Mouse (Mus musculus) heart, adult 2 months (tissue): Measurements from ENCODE around the gene Bcdin3d. TPM values are rescaled to one million over a fixed set of nuclear protein-coding genes. Genes with fewer than 3 reads are reported as not detected.

Experiments used
- DNase-seq, 2 experiments: peaks; one replicate each; pipeline ENCODE4 v3.0.0; 2021
- H3K27ac ChIP-seq: fragments of 200-600 bp; 2 replicates; pipeline ENCODE4 v1.8.1; 2022
- H3K27me3 ChIP-seq: fragments of 200-500 bp; 2 replicates; pipeline ENCODE4 v1.6.1; 2012; ENCODE audit warnings: mild to moderate bottlenecking, low read length, inconsistent platforms, mixed read lengths; ENCODE audit not compliant: control insufficient read depth, insufficient read depth
- H3K36me3 ChIP-seq: fragments of 200-500 bp; 2 replicates; pipeline ENCODE4 v1.6.1; 2012; ENCODE audit warnings: low read length, inconsistent platforms; ENCODE audit not compliant: control insufficient read depth, insufficient read depth
- H3K4me1 ChIP-seq: fragments of 200-500 bp; 2 replicates; pipeline ENCODE4 v1.6.1; 2011; ENCODE audit warnings: low read length; ENCODE audit not compliant: control insufficient read depth, insufficient read depth
- H3K4me3 ChIP-seq: fragments of 200-600 bp; 2 replicates; pipeline ENCODE4 v1.8.1; 2022
- H3K79me2 ChIP-seq: fragments of 200-500 bp; replicated peaks from 2 replicates; pipeline ENCODE4 v1.6.1; 2012; ENCODE audit warnings: mild to moderate bottlenecking, inconsistent platforms, low read length, moderate library complexity, mixed read lengths; ENCODE audit not compliant: control insufficient read depth, insufficient read depth
- H3K9ac ChIP-seq: fragments of 200-500 bp; 2 replicates; pipeline ENCODE4 v1.6.1; 2012; ENCODE audit warnings: low read depth, mild to moderate bottlenecking, control low read depth, inconsistent platforms, low read length, mixed read lengths
- CTCF ChIP-seq: fragments of 200-600 bp; IDR thresholded peaks from 2 replicates; pipeline ENCODE4 v1.8.1; 2022; ENCODE audit warnings: antibody characterized with exemption, mild to moderate bottlenecking, moderate library complexity
- EP300 ChIP-seq: fragments of 200-500 bp; IDR thresholded peaks from 2 replicates; pipeline ENCODE4 v1.6.1; 2011; ENCODE audit warnings: low read depth, low read length, control low read depth; ENCODE audit not compliant: insufficient read depth
- POLR2A ChIP-seq: fragments of 200-500 bp; IDR thresholded peaks from 2 replicates; pipeline ENCODE4 v1.6.1; 2011; ENCODE audit warnings: mild to moderate bottlenecking, low read depth, low read length, control low read depth; ENCODE audit not compliant: insufficient read depth
- WGBS: fragments of 180-500 bp; shearing (Covaris S2); methylation state at CpG from one replicate; pipeline ENCODE4 v1.1.7; 2018; 5-methylcytosine and 5-hydroxymethylcytosine counted together
- intact Hi-C: fragments of 180-260 bp; cut with DNase I; formaldehyde crosslinking; loops from one replicate; pipeline ENCODE4 v1.15.1; 2025
- polyA plus RNA-seq: library from polyadenylated mRNA; depleted of rRNA; stranded (reverse); fragments of >200 nt; gene quantifications from 2 replicates; pipeline ENCODE4 v1.2.3, GENCODE M21; 2012
- total RNA-seq, 2 experiments: library from RNA; stranded (reverse); gene quantifications; 2 replicates each; pipeline ENCODE4 v1.2.3; 2021

The Bcdin3d gene
- total and polyA plus RNA-seq, 3 experiments, result 2.5 to 4.2 (median 3.1) TPM

DNA sequence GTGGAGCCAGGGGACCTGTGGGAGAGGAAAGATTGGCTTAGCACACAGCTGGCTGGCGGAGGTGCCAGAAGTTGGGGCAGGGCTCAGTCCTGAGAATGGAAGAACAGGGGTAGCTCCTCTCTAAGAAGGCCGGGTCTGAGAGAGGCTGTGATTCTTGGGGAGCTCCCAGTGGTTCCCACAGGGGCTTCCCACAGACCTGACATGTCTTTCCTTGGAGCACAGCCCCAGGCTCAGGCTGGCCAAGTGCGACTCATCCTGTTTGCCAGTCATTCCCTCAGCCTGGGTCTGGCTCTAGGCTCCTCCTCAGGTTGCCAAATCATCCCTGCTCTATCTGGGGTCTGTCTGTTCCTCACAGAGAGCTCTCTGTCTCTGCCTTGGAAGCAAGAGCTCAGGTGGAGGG, 36.1 kb upstream of the Bcdin3d start:
- Histone ChIP-seq H3K27ac (no peak overlapping the region), H3K4me3 (no peak overlapping the region), H3K9ac (no peak overlapping the region), H3K79me2 (no peaks in the 10 kb centered on the region), H3K36me3 (no peaks in the 10 kb centered on the region), H3K27me3 (no peaks in the 10 kb centered on the region), H3K4me1 (no peaks in the 10 kb centered on the region)
- TF ChIP-seq CTCF (no peak), POLR2A (no peak), EP300 (no peak)
- intact Hi-C loops, result no loop called here
- no peak for DNase-seq
- WGBS, result 73% methylated on average over 3 of the region's 3 CpGs

DNA sequence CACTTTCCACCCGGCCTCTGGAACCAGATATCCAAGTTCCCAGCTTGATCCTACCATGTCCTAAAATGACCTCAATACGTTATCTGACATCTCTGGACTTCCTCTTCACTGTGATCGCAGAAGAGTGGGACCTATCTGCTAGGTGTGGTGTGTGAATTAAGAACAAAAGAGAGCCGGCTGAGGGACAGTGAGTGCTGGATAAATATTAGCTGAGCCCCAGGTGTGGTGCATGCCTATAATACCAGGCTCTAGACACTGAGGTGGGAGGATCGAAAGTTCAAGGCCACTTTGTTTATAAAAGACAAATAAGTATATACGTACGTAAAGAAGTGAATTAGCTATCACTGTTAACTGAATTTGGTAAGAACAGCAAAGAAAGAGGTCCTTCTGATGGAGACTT, 35.3 kb upstream of the Bcdin3d start:
- Histone ChIP-seq H3K4me3 (no peak overlapping the region), H3K36me3 (no peaks in the 10 kb centered on the region), H3K27ac (no peak overlapping the region), H3K79me2 (no peaks in the 10 kb centered on the region), H3K27me3 (no peaks in the 10 kb centered on the region), H3K4me1 (no peaks in the 10 kb centered on the region), H3K9ac (no peak overlapping the region)
- intact Hi-C loops, result no loop called here
- 61% methylated on average over 7 of the region's 7 CpGs for WGBS
- TF ChIP-seq EP300 (no peak), CTCF (no peak), POLR2A (no peak)
- no peak for DNase-seq

DNA sequence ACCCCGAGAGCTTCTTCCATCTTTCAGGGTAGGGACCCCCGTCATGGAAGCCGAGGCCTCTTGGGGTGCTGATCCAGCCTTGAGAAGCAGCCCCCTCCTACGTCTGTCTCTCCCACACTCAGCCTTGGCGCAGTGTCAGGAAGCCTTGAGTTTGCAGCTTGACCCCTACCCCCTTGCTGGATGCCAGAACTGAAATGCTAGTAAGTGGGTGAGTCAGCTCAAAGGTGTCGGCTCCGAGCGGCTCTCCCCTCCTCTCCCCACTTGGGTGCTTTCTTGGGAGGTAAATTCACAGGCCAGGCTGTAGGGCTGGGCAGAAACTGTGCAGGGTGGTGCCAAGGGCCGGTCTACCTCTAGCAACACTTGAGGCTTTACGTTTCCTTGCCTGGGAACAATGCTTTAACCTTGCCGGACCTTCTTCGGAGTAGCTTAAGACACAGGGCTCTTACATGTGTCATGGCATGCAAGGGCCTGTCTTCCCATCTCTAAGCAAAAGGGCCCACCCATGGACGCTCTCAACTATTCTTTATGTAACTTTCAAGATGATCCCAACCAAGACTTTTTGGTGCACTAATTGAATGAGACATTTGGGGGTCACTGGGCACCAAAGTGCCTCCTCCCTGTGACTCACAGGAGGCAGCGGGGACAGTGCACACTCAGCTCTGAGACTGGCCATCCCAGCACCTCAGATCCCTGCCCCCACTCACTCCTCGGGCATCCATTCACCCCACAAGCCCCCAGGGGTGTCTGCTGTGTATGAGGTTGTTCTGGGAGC, 31.0 kb upstream of the Bcdin3d start:
- no peaks in the 10 kb centered on the region for H3K79me2 ChIP-seq
- WGBS, result 59% methylated on average over 15 of the region's 15 CpGs
- H3K27me3 ChIP-seq, result no peaks in the 10 kb centered on the region
- no peak for DNase-seq
- no peak overlapping the region for H3K27ac ChIP-seq
- H3K4me3 ChIP-seq, result no peak overlapping the region
- H3K9ac ChIP-seq, result no peak overlapping the region
- no peaks in the 10 kb centered on the region for H3K36me3 ChIP-seq
- TF ChIP-seq EP300, result no peak
- TF ChIP-seq CTCF, result no peak
- no peak for TF ChIP-seq POLR2A
- intact Hi-C loops, result no loop called here
- H3K4me1 ChIP-seq, result no peaks in the 10 kb centered on the region

DNA sequence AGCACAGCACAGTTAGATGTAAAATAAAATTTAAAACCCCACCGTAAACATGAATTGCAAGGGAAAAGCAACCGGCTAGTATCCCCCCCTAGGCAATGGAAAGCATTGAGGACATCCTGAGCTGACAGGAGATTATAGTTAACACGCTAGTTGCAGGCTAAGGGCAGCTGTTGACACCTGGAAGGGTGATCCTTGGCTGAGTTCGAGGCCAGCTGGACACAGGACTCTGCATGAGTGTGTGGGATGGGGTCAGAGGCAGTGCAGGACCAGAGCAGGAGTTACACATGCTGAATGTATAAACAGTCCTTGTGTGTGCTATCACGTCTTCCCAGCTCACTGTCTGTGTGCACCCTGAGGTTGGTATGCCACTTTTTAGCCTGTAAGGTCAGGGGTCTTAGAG, 28.7 kb upstream of the Bcdin3d start:
- no peak overlapping the region for H3K9ac ChIP-seq
- H3K27me3 ChIP-seq, result no peaks in the 10 kb centered on the region
- H3K27ac ChIP-seq, result no peak overlapping the region
- H3K79me2 ChIP-seq, result no peaks in the 10 kb centered on the region
- intact Hi-C loops, result no loop called here
- DNase-seq, result no peak
- H3K36me3 ChIP-seq, result no peaks in the 10 kb centered on the region
- peaks cover 2% of the 10 kb centered on the region for H3K4me1 ChIP-seq
- 74% methylated on average over 5 of the region's 5 CpGs for WGBS
- TF ChIP-seq POLR2A (no peak), EP300 (no peak), CTCF (no peak)
- no peak overlapping the region for H3K4me3 ChIP-seq

DNA sequence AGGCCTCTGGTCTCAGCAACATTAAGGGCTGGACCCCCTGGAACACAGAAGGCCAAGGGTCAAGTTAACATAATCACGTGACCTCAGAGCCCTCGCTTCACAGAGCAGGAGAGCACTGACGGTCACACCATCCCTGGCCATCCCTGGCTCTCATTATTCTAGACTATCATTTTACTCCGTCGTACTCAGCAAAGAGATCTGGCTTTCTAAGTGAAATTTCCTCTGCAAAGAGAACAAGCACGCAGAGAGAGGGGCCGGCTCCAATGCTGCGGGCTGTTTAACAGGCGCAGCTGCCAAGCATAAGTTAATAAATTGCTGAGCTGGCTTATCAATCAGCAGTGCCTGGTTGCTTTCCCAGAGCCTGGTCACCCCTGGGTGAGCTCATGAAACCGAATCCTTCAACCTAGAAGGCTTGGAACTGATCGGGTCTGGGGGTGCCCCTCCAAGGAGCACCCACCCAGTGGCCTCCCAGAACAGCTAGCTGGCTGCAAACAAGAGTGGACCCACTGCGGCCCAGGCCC, 27.8 kb upstream of the Bcdin3d start:
- Histone ChIP-seq H3K36me3 (no peaks in the 10 kb centered on the region), H3K4me3 (no peak overlapping the region), H3K27ac (no peak overlapping the region), H3K27me3 (no peaks in the 10 kb centered on the region), H3K9ac (no peak overlapping the region), H3K4me1 (peaks cover 8% of the 10 kb centered on the region), H3K79me2 (no peaks in the 10 kb centered on the region)
- WGBS, result 74% methylated on average over 12 of the region's 12 CpGs
- no peak for DNase-seq
- TF ChIP-seq EP300, result no peak
- TF ChIP-seq POLR2A, result no peak
- TF ChIP-seq CTCF, result no peak
- intact Hi-C loops, result no loop called here

DNA sequence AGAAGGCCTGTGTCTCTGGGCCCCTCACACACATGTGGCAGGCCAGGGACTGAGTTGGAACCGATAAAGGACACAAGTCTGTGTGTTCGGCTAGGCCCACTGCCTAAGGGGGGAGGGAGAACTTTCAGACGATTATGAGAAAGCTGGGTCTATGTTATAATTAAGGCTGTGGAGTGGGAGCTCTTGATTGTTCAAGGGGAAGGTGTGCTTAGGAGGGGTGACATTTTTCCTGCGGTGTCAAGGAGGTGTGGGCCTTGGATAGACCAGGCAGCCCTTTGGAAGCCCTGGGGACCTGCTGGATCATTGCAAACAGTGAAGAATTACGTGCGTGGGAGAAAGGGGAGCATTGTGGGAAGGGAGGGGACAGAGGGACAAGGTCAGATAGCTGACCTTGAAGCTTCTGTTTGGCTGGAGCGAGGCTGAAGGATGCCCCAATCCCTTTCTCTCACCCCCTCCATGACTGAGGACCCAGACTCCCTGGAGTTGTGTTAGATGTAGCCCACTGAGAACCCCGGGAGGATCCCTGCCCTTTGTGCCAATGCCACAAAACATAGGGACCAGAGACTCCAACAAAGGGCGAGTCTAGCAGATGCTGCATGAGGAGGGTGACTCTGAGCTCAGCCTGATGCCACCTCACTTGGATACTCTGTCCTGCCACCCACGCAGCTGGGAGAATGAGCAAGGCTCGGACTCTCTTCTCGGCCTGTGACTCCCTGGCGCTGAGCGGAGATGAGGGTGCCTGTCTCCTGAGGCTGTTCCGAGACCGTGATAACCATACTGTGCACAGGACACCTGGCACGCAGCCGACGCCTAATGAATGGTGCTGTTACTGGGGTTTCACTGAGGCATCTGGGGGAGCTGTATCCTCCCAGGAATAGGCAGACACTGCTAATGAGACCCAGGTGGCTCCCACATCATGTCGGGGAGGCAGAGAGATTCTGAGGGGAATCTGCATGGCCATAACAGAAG, 27.0 kb upstream of the Bcdin3d start:
- H3K27me3 ChIP-seq, result no peaks in the 10 kb centered on the region

More for the DNA sequence above, 27.0 kb upstream of the Bcdin3d start:
- H3K9ac ChIP-seq, result no peak overlapping the region
- intact Hi-C loops, result no loop called here
- no peaks in the 10 kb centered on the region for H3K79me2 ChIP-seq
- no peak for DNase-seq
- H3K4me1 ChIP-seq, result peaks cover 9% of the 10 kb centered on the region
- WGBS, result 82% methylated on average over 20 of the region's 20 CpGs
- no peaks in the 10 kb centered on the region for H3K36me3 ChIP-seq
- H3K27ac ChIP-seq, result no peak overlapping the region
- TF ChIP-seq EP300, result no peak
- no peak overlapping the region for H3K4me3 ChIP-seq
